Mouse (Mus musculus) lung, embryonic 16.5 days (tissue): ENCODE results near the gene Khdc3. TPM values are rescaled to one million over a fixed set of nuclear protein-coding genes. Genes with fewer than 3 reads are reported as not detected.
"Not testable (repeated sequence)": the region's sequence is repeated elsewhere in the genome, so short reads cannot be mapped to it uniquely, and the experiment has no call there.

ENCODE experiments used
- ATAC-seq: fragments of 200-750 bp; cut with Nextera tagmentation; 2 replicates; pipeline ENCODE4 v1.8.0; 2017; ENCODE audit warnings: low read depth, mild to moderate bottlenecking, moderate library complexity
- H3K27ac ChIP-seq: fragments of 300-500 bp; sonication (generic); 2 replicates; pipeline ENCODE4 v1.5.1; 2014; ENCODE audit warnings: mild to moderate bottlenecking, control low read depth, low read length
- H3K27me3 ChIP-seq: fragments of 300-500 bp; sonication (generic); 2 replicates; pipeline ENCODE4 v1.6.1; 2014; ENCODE audit warnings: low read depth, low read length, mixed read lengths; ENCODE audit not compliant: control insufficient read depth, insufficient read depth
- H3K36me3 ChIP-seq: fragments of 300-500 bp; sonication (generic); 2 replicates; pipeline ENCODE4 v1.6.1; 2014; ENCODE audit warnings: low read length; ENCODE audit not compliant: control insufficient read depth, insufficient read depth
- H3K4me1 ChIP-seq: fragments of 300-500 bp; sonication (generic); replicated peaks from 2 replicates; pipeline ENCODE4 v1.6.1; 2014; ENCODE audit warnings: low read length, mixed read lengths; ENCODE audit not compliant: control insufficient read depth, insufficient read depth
- H3K4me2 ChIP-seq: fragments of 300-500 bp; sonication (generic); 2 replicates; pipeline ENCODE4 v1.6.1; 2014; ENCODE audit warnings: low read depth, low read length, control low read depth
- H3K4me3 ChIP-seq: fragments of 300-500 bp; sonication (generic); 2 replicates; pipeline ENCODE4 v1.5.1; 2014; ENCODE audit warnings: mild to moderate bottlenecking, low read length, control low read depth
- H3K9ac ChIP-seq: fragments of 300-500 bp; sonication (generic); 2 replicates; pipeline ENCODE4 v1.6.1; 2014; ENCODE audit warnings: low read length, control low read depth
- H3K9me3 ChIP-seq: fragments of 300-500 bp; sonication (generic); 2 replicates; pipeline ENCODE4 v1.6.1; 2016; ENCODE audit warnings: low read length; ENCODE audit not compliant: control insufficient read depth
- WGBS: fragments of 180-500 bp; shearing (Covaris S2); extraction: QIAGEN DNeasy Blood & Tissue Kit; methylation state at CpG from one replicate; pipeline ENCODE4 v1.1.7; 2014; 5-methylcytosine and 5-hydroxymethylcytosine counted together
- polyA plus RNA-seq: library from polyadenylated mRNA; unstranded; fragments of >200 nt; fragmentation: Nextera tagmentation; extraction: Ambion mirVana; gene quantifications from 2 replicates; pipeline ENCODE4 v1.2.1, GENCODE M21; 2015

The Khdc3 gene
- polyA plus RNA-seq, 1 experiment from 2014 or later, result 0.15 TPM

GRCm38 (mm10) chr9:73112919-73113906 is 11.6 kb downstream of the Khdc3 start, which contains the start of gene Rsl24d1:
TSS of gene Rsl24d1 (plus strand) at chr9:73113426.
- Histone ChIP-seq H3K4me1 (peaks cover 6% of the 10 kb centered on the region), H3K27ac (peak within 1 kb of the TSS; percentile 65), H3K27me3 (no peaks in the 10 kb centered on the region), H3K36me3 (peaks cover 9% of the 10 kb centered on the region), H3K4me2 (peak within 1 kb of the TSS; percentile 82), H3K9ac (peak within 1 kb of the TSS; percentile 85), H3K9me3 (no peaks in the 10 kb centered on the region), H3K4me3 (peak within 1 kb of the TSS; percentile 98)
- WGBS, result under 1% methylated on average over 64 of the region's 64 CpGs
- ATAC-seq, result peak; percentile 97

- H3K9ac ChIP-seq, H3K4me3 ChIP-seq, ATAC-seq, H3K9me3 ChIP-seq, H3K4me1 ChIP-seq, H3K4me2 ChIP-seq, H3K27ac ChIP-seq, H3K27me3 ChIP-seq: not testable (repeated sequence)
- peaks cover 17% of the 10 kb centered on the region for H3K36me3 ChIP-seq
- whole genome bisulfite sequencing, result 85% methylated on average over 5 of the region's 6 CpGs
Observed at GRCm38 (mm10) chr9:73116704-73117103, 15.1 kb downstream of the Khdc3 start.

- ATAC-seq, result no peak
- no peak overlapping the region for H3K4me2 ChIP-seq
- H3K27ac ChIP-seq, result no peak overlapping the region
- H3K9ac ChIP-seq, result no peak overlapping the region
- peaks cover 17% of the 10 kb centered on the region for H3K36me3 ChIP-seq
- H3K9me3 ChIP-seq, result no peaks in the 10 kb centered on the region
- H3K4me3 ChIP-seq, result no peak overlapping the region
- WGBS, result 79% methylated on average over 4 of the region's 4 CpGs
- H3K4me1 ChIP-seq, result peaks cover 6% of the 10 kb centered on the region
- H3K27me3 ChIP-seq, result no peaks in the 10 kb centered on the region
Observed at GRCm38 (mm10) chr9:73118012-73118411, 16.4 kb downstream of the Khdc3 start.

- peaks cover 39% of the 10 kb centered on the region for H3K36me3 ChIP-seq
- no peak overlapping the region for H3K9ac ChIP-seq
- H3K4me3 ChIP-seq, result no peak overlapping the region
- no peak overlapping the region for H3K27ac ChIP-seq
- no peaks in the 10 kb centered on the region for H3K9me3 ChIP-seq
- H3K27me3 ChIP-seq, result no peaks in the 10 kb centered on the region
- 73% methylated on average over 8 of the region's 8 CpGs for WGBS
- no peak overlapping the region for H3K4me2 ChIP-seq
- no peaks in the 10 kb centered on the region for H3K4me1 ChIP-seq
- ATAC-seq, result no peak
Observed at GRCm38 (mm10) chr9:73121735-73122134, 20.1 kb downstream of the Khdc3 start.

GRCm38 (mm10) chr9:73125043-73125570 is 23.5 kb downstream of the Khdc3 start:
- H3K4me2 ChIP-seq, result no peak overlapping the region
- H3K9ac ChIP-seq, result no peak overlapping the region
- WGBS, result 91% methylated on average over 8 of the region's 8 CpGs
- H3K27ac ChIP-seq, result no peak overlapping the region
- ATAC-seq, result no peak
- no peaks in the 10 kb centered on the region for H3K27me3 ChIP-seq
- H3K4me3 ChIP-seq, result no peak overlapping the region
- peaks cover 29% of the 10 kb centered on the region for H3K36me3 ChIP-seq
- H3K9me3 ChIP-seq, result no peaks in the 10 kb centered on the region
- H3K4me1 ChIP-seq, result no peaks in the 10 kb centered on the region

GRCm38 (mm10) chr9:73127457-73127856 is 25.8 kb downstream of the Khdc3 start:
- H3K27ac ChIP-seq, result no peak overlapping the region
- H3K36me3 ChIP-seq, result peaks cover 25% of the 10 kb centered on the region
- no peak overlapping the region for H3K4me2 ChIP-seq
- H3K4me3 ChIP-seq, result no peak overlapping the region
- ATAC-seq, result no peak
- whole genome bisulfite sequencing, result 80% methylated on average over 2 of the region's 2 CpGs
- H3K9ac ChIP-seq, result no peak overlapping the region
- H3K27me3 ChIP-seq, result no peaks in the 10 kb centered on the region
- H3K4me1 ChIP-seq, result no peaks in the 10 kb centered on the region
- H3K9me3 ChIP-seq, result no peaks in the 10 kb centered on the region

GRCm38 (mm10) chr9:73129875-73130274 is 28.2 kb downstream of the Khdc3 start:
- H3K27ac ChIP-seq, result no peak overlapping the region
- H3K9ac ChIP-seq, result no peak overlapping the region
- no peaks in the 10 kb centered on the region for H3K9me3 ChIP-seq
- H3K4me3 ChIP-seq, result no peak overlapping the region
- no peak overlapping the region for H3K4me2 ChIP-seq
- ATAC-seq, result no peak
- WGBS, result 75% methylated on average over 8 of the region's 8 CpGs
- H3K36me3 ChIP-seq, result peaks cover 17% of the 10 kb centered on the region
- H3K27me3 ChIP-seq, result no peaks in the 10 kb centered on the region
- H3K4me1 ChIP-seq, result no peaks in the 10 kb centered on the region

GRCm38 (mm10) chr9:73130529-73130928 is 28.9 kb downstream of the Khdc3 start:
- Histone ChIP-seq H3K9ac (no peak overlapping the region), H3K4me3 (no peak overlapping the region), H3K27ac (no peak overlapping the region), H3K4me2 (no peak overlapping the region), H3K36me3 (peaks cover 11% of the 10 kb centered on the region; the same call in 1 of the 2 replicates), H3K27me3 (no peaks in the 10 kb centered on the region), H3K9me3 (no peaks in the 10 kb centered on the region), H3K4me1 (no peaks in the 10 kb centered on the region)
- 57% methylated on average over 4 of the region's 4 CpGs for WGBS
- no peak for ATAC-seq

GRCm38 (mm10) chr9:73137341-73137886 is 35.8 kb downstream of the Khdc3 start:
- H3K4me1 ChIP-seq, result no peaks in the 10 kb centered on the region
- WGBS, result 42% methylated on average over 11 of the region's 11 CpGs
- no peaks in the 10 kb centered on the region for H3K27me3 ChIP-seq
- no peak overlapping the region for H3K4me2 ChIP-seq
- no peak overlapping the region for H3K4me3 ChIP-seq
- no peak overlapping the region for H3K27ac ChIP-seq
- no peaks in the 10 kb centered on the region for H3K9me3 ChIP-seq
- H3K36me3 ChIP-seq, result no peaks in the 10 kb centered on the region
- H3K9ac ChIP-seq, result no peak overlapping the region
- ATAC-seq, result no peak
